Mouse (Mus musculus): ENCODE measurements at regions not wholly inside any gene's neighbourhood (a gene's known extent, or its start where the extent isn't known, plus 50 kb on each side); places are given as distances from the start of the nearest gene placed in this dataset.

- TF ChIP-seq POLR2A (IDR thresholded peaks at IDR 0.05; ENCODE audit: low read depth, low read length) (no peak), CTCF (conservative IDR thresholded peaks at IDR 0.05; ENCODE audit: insufficient read depth, insufficient read length, low read depth, low read length) (no peak)
- peak; percentile 79 for DNase-seq
- Histone ChIP-seq H3K4me3 (ENCODE audit: insufficient read depth, low read depth, low read length) (no peak overlapping the region), H3K4me1 (ENCODE audit: control insufficient read depth, insufficient read depth, low read length) (no peaks in the 10 kb centered on the region), H3K27ac (ENCODE audit: insufficient read depth, low read depth, low read length) (no peak overlapping the region), H3K36me3 (ENCODE audit: control insufficient read depth, insufficient read depth, low read length) (no peaks in the 10 kb centered on the region), H3K27me3 (replicated peaks; ENCODE audit: control insufficient read depth, insufficient read depth, low read length) (no peaks in the 10 kb centered on the region)
- WGBS: 59% methylated on average over 2 of the region's 2 CpGs
These were observed 173.1 kb upstream of the Tnp1 start for GRCm38 (mm10) chr1:73188796-73189195.

DNA sequence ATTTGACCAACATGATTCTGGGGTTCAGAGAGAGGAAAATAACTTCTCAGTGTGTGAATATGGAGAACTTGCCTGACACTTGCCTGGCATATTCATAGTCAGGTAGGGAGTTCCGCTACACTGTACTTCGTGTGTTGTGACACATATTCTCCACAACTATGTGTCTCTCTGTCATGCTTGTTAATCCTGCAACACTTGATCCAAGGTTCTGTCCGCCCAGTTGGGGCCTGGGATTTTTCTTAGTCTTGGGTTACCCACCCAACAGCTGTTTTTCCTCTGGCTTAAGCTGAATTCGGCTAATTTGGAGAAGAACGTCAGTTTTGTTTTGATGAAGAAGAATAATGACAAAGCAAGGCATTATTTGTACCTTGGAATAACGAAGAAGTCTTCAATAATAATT is 168.8 kb upstream of the Tnp1 start:
- H3K4me1 ChIP-seq (ENCODE audit: control insufficient read depth, insufficient read depth, low read length): no peaks in the 10 kb centered on the region
- H3K27me3 ChIP-seq (replicated peaks; ENCODE audit: control insufficient read depth, insufficient read depth, low read length): no peaks in the 10 kb centered on the region
- no peak overlapping the region for H3K27ac ChIP-seq (ENCODE audit: insufficient read depth, low read depth, low read length)
- TF ChIP-seq POLR2A (IDR thresholded peaks at IDR 0.05; ENCODE audit: low read depth, low read length) (no peak), CTCF (conservative IDR thresholded peaks at IDR 0.05; ENCODE audit: insufficient read depth, insufficient read length, low read depth, low read length) (no peak)
- 75% methylated on average over 6 of the region's 6 CpGs for WGBS
- H3K36me3 ChIP-seq (ENCODE audit: control insufficient read depth, insufficient read depth, low read length): no peaks in the 10 kb centered on the region
- DNase-seq: no peak
- H3K4me3 ChIP-seq (ENCODE audit: insufficient read depth, low read depth, low read length): no peak overlapping the region

GRCm38 (mm10) chr1:73178810-73179209 is 163.1 kb upstream of the Tnp1 start:
- Histone ChIP-seq H3K36me3 (ENCODE audit: control insufficient read depth, insufficient read depth, low read length) (no peaks in the 10 kb centered on the region), H3K27me3 (replicated peaks; ENCODE audit: control insufficient read depth, insufficient read depth, low read length) (no peaks in the 10 kb centered on the region), H3K27ac (ENCODE audit: insufficient read depth, low read depth, low read length) (no peak overlapping the region), H3K4me1 (ENCODE audit: control insufficient read depth, insufficient read depth, low read length) (no peaks in the 10 kb centered on the region), H3K4me3 (ENCODE audit: insufficient read depth, low read depth, low read length) (no peak overlapping the region)
- no peak for DNase-seq
- 76% methylated on average over 3 of the region's 3 CpGs for WGBS
- TF ChIP-seq CTCF (conservative IDR thresholded peaks at IDR 0.05; ENCODE audit: insufficient read depth, insufficient read length, low read depth, low read length) (no peak), POLR2A (IDR thresholded peaks at IDR 0.05; ENCODE audit: low read depth, low read length) (no peak)

DNA sequence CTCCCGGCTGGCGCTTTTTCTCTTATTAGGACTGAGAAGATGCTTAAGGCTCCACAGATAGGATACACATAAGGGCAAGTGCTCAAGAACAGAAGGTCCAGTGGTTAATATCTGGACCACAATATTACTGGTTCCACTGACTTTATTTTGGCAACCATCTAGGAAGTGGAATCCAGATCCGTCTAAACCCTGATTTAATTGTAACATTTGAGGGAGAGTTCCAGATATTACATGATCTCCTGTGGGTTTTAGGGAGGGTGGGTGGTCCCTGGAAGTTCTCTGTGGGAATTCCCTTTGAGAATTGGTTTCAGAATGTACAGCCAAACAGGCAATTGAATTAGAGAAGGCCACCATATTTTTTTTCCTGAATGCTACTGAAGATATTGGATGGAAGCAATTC is 161.4 kb upstream of the Tnp1 start:
- WGBS: 92% methylated on average over 3 of the region's 3 CpGs
- TF ChIP-seq CTCF (conservative IDR thresholded peaks at IDR 0.05; ENCODE audit: insufficient read depth, insufficient read length, low read depth, low read length): no peak
- no peak for DNase-seq

DNA sequence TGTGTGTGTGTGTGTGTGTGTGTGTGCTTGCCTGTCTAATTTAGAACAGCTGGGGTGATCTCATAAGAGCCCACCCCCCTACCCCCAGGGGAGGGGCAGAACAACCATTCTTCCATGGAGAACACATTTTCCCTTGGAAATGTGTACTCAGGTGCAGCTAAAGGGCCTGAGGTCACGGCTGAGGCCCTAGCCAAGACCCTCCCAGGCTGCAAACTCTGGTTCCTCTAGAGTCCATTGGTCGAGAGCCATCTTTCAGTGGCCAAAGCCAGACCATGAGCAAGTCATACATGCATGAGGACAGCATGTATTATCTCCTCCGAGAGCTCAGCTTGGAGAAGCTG is 154.9 kb upstream of the Tnp1 start:
- Histone ChIP-seq H3K36me3 (ENCODE audit: control insufficient read depth, insufficient read depth, low read length) (no peaks in the 10 kb centered on the region), H3K27me3 (replicated peaks; ENCODE audit: control insufficient read depth, insufficient read depth, low read length) (no peaks in the 10 kb centered on the region), H3K27ac (ENCODE audit: insufficient read depth, low read depth, low read length) (no peak overlapping the region), H3K4me1 (ENCODE audit: control insufficient read depth, insufficient read depth, low read length) (peaks cover 10% of the 10 kb centered on the region; the same call in 1 of the 2 replicates), H3K4me3 (ENCODE audit: insufficient read depth, low read depth, low read length) (no peak overlapping the region)
- 64% methylated on average over 3 of the region's 3 CpGs for WGBS
- no peak for DNase-seq
- TF ChIP-seq POLR2A (IDR thresholded peaks at IDR 0.05; ENCODE audit: low read depth, low read length): no peak
- TF ChIP-seq CTCF (conservative IDR thresholded peaks at IDR 0.05; ENCODE audit: insufficient read depth, insufficient read length, low read depth, low read length): no peak

More for the DNA sequence above, 161.4 kb upstream of the Tnp1 start:
- Histone ChIP-seq H3K36me3 (ENCODE audit: control insufficient read depth, insufficient read depth, low read length) (no peaks in the 10 kb centered on the region), H3K27ac (ENCODE audit: insufficient read depth, low read depth, low read length) (no peak overlapping the region), H3K27me3 (replicated peaks; ENCODE audit: control insufficient read depth, insufficient read depth, low read length) (no peaks in the 10 kb centered on the region), H3K4me1 (ENCODE audit: control insufficient read depth, insufficient read depth, low read length) (no peaks in the 10 kb centered on the region), H3K4me3 (ENCODE audit: insufficient read depth, low read depth, low read length) (no peak overlapping the region)

DNA sequence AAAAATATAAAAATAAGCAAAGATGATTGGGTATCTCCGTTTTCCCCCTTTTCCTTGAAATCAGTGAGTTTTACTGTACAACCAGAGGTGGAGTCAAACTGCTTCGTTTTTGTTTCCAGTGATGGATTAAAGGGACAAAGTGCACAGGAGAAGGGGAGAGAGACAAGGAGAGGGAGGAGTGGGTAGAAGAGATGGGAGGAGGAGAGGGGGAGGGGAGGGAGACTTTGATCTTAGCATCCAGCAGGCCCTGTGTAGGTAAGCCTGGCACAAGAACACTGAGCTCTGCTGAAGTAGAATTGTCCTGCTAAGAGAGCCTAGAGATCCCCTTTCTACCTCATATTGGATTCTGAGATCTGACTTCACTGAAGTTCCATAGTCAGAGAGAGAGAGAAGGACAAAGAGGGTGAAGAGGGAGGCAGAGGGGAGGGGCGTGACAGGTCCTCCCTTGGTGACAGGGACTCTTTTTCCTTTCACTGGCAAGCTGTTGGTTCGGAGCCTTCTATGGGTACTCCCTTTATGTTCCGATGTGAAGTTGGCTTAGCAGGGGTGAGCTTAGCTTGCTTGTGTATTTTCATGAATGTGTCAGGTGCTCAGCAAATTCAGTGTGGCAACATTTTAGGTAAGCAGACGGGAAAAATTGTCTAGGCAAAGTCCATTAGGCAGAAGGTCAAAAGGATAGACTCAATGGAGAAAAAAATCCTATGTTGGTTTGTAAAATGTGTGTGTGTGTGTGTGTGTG is 154.4 kb upstream of the Tnp1 start:
- Histone ChIP-seq H3K36me3 (ENCODE audit: control insufficient read depth, insufficient read depth, low read length) (no peaks in the 10 kb centered on the region), H3K27ac (ENCODE audit: insufficient read depth, low read depth, low read length) (peak overlapping the region; percentile 63), H3K27me3 (replicated peaks; ENCODE audit: control insufficient read depth, insufficient read depth, low read length) (no peaks in the 10 kb centered on the region), H3K4me3 (ENCODE audit: insufficient read depth, low read depth, low read length) (no peak overlapping the region), H3K4me1 (ENCODE audit: control insufficient read depth, insufficient read depth, low read length) (peaks cover 10% of the 10 kb centered on the region; the same call in 1 of the 2 replicates)
- 62% methylated on average over 6 of the region's 6 CpGs for WGBS
- peak; percentile 59 for DNase-seq
- TF ChIP-seq POLR2A (IDR thresholded peaks at IDR 0.05; ENCODE audit: low read depth, low read length) (no peak), CTCF (conservative IDR thresholded peaks at IDR 0.05; ENCODE audit: insufficient read depth, insufficient read length, low read depth, low read length) (no peak)

DNA sequence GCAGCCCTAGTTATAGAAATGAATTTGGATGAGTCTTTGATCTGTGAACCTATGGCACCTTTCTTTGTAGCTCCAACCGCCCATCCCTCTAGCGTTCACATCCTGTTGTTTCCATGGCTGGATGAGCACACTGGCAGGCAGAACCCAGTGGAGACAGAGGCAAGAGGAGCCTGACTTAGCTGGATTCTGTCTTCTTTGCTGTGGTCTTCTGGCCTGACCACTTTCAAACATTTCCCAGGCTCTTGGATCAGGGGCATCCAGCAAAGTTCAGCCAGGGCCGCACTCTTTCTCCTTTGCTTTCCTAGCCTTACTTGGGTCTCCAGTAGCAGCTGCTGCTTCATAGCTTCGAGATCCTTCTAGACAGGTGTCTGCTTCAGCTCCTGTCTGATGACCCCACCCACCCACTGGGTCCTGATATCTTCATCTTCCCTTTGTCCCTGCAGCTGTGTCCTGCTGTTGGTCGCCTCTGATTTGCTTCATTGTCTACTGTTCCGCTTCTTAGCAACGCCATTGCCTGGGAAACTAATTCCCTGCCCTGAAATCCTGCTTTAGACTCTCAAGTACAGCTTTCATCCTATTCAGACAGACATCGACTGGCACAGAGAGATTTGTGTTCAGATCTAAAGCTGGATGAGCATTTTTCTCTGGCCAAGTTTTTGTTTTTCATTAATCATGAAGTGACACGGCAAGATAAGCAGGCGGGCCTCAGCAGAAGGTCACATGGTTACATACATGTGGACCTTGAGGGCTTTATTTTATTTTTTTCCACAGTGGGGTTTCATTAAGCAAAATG is 153.6 kb upstream of the Tnp1 start:
- Histone ChIP-seq H3K4me1 (ENCODE audit: control insufficient read depth, insufficient read depth, low read length) (peaks cover 10% of the 10 kb centered on the region; the same call in 1 of the 2 replicates), H3K27ac (ENCODE audit: insufficient read depth, low read depth, low read length) (peak overlapping the region; percentile 24; the same call in 1 of the 2 replicates), H3K4me3 (ENCODE audit: insufficient read depth, low read depth, low read length) (no peak overlapping the region), H3K36me3 (ENCODE audit: control insufficient read depth, insufficient read depth, low read length) (no peaks in the 10 kb centered on the region), H3K27me3 (replicated peaks; ENCODE audit: control insufficient read depth, insufficient read depth, low read length) (no peaks in the 10 kb centered on the region)
- TF ChIP-seq CTCF (conservative IDR thresholded peaks at IDR 0.05; ENCODE audit: insufficient read depth, insufficient read length, low read depth, low read length) (no peak), POLR2A (IDR thresholded peaks at IDR 0.05; ENCODE audit: low read depth, low read length) (no peak)
- DNase-seq: peak; percentile 12
- 47% methylated on average over 10 of the region's 10 CpGs for WGBS
